In genomic region chr5:139331742-139332141, GRCm38 (mm10) we compare ENCODE assay signal across 9 mouse cellular contexts. TPM values are rescaled to one million over a fixed set of nuclear protein-coding genes. Genes with fewer than 3 reads are reported as not detected.
A peak's percentile ranks its signal among the peaks of the same experiment; 100 is the strongest.
DNase-seq lines count a peak whose midpoint lies in the region; ATAC-seq and TF ChIP-seq lines count a peak whose summit lies in the region.
"Had no signal": no experiment of that assay in that cellular context is flagged by ENCODE, and none has a peak within 500 bp of the region (broad histone marks: within the 10 kb centered on the region; RNA-seq: fewer than 3 reads in every experiment).

No protein-coding gene starts in this region.

- peak; percentile 73 for DNase-seq in MEL (ENCODE audit: low read depth, low spot score)
- DNase-seq in heart, postnatal 14 days: peak; percentile 81 to 90
- DNase-seq in layer of hippocampus, postnatal 14 days (ENCODE audit: low spot score in 2 of 2): peak; percentile 75 to 82
- DNase-seq in spleen, adult 18-20 months: peak; percentile 41 to 74

- peak; percentile 95 to 99 (median 96) for TF ChIP-seq CTCF in MEL (IDR thresholded peaks at IDR 0.05 in 2 of 3, conservative IDR thresholded peaks at IDR 0.05 in 1 of 3; ENCODE audit: control insufficient read depth in 1 of 3, insufficient read depth in 1 of 3, low read depth in 2 of 3, low read length in 3 of 3, poor library complexity in 1 of 3, severe bottlenecking in 1 of 3)
- peak; percentile 91 for TF ChIP-seq CTCF in bone marrow, adult 2 months (IDR thresholded peaks at IDR 0.05; ENCODE audit: control insufficient read depth, insufficient read depth, low read length)

- 0 out of 2 replicates have a peak, but pooled peaks have one; percentile 27 for ATAC-seq in embryonic facial prominence, embryonic 15.5 days (ENCODE audit: insufficient number of reproducible peaks, low FRiP score, low TSS enrichment, low read depth)
- ATAC-seq in inflammation-experienced regulatory T-cells, adult 6 months: no peak

- no peaks in the 10 kb centered on the region for H3K9me3 ChIP-seq in MEL (replicated peaks; ENCODE audit: insufficient read depth, low read length)
- no peaks in the 10 kb centered on the region for H3K9me3 ChIP-seq in embryonic facial prominence, embryonic 15.5 days (replicated peaks)
- no peaks in the 10 kb centered on the region for H3K9me3 ChIP-seq in megakaryocyte, embryonic 14.5 days
- H3K9me3 ChIP-seq: limb, embryonic 12.5 days had no signal

- H3K4me1 ChIP-seq in MEL (ENCODE audit: control insufficient read depth in 1 of 2, insufficient read depth in 2 of 2, low read length in 2 of 2): peaks cover 3 to 6% of the 10 kb centered on the region in 2 experiments; a peak in 2 of 4 replicates
- H3K4me1 ChIP-seq in bone marrow, adult 2 months (ENCODE audit: control insufficient read depth, insufficient read depth, low read length): peaks cover 5% of the 10 kb centered on the region
- peaks cover 6% of the 10 kb centered on the region; the same call in 1 of the 2 replicates for H3K4me1 ChIP-seq in embryonic facial prominence, embryonic 15.5 days
- peaks cover 41% of the 10 kb centered on the region for H3K4me1 ChIP-seq in megakaryocyte, embryonic 14.5 days

- no peak overlapping the region for H3K27ac ChIP-seq in MEL (ENCODE audit: control insufficient read depth, low read depth, low read length)
- no peak overlapping the region for H3K27ac ChIP-seq in bone marrow, adult 2 months (ENCODE audit: control insufficient read depth, insufficient read depth, low read depth, low read length, poor library complexity)
- H3K27ac ChIP-seq in embryonic facial prominence, embryonic 15.5 days (replicated peaks): no peak overlapping the region
- H3K27ac ChIP-seq: limb, embryonic 12.5 days had no signal

- TF ChIP-seq EP300 in MEL (IDR thresholded peaks at IDR 0.05; ENCODE audit: low read depth in 1 of 2, low read length in 2 of 2): no peak

- H3K9ac ChIP-seq in MEL (ENCODE audit: control insufficient read depth, low read depth, low read length, poor library complexity, severe bottlenecking): no peak overlapping the region
- no peak overlapping the region for H3K9ac ChIP-seq in embryonic facial prominence, embryonic 15.5 days
- H3K9ac ChIP-seq: limb, embryonic 12.5 days had no signal

- no peaks in the 10 kb centered on the region for H3K36me3 ChIP-seq in MEL (ENCODE audit: control insufficient read depth in 1 of 2, insufficient read depth in 2 of 2, low read length in 2 of 2)
- peaks cover 18% of the 10 kb centered on the region for H3K36me3 ChIP-seq in embryonic facial prominence, embryonic 15.5 days
- H3K36me3 ChIP-seq in megakaryocyte, embryonic 14.5 days (replicated peaks; ENCODE audit: low read length): peaks cover 24% of the 10 kb centered on the region

- no peak overlapping the region for H3K4me3 ChIP-seq in MEL (ENCODE audit: control insufficient read depth in 1 of 2, insufficient read depth in 1 of 2, low read depth in 2 of 2, low read length in 2 of 2)
- no peak overlapping the region for H3K4me3 ChIP-seq in bone marrow, adult 2 months (replicated peaks; ENCODE audit: control insufficient read depth, low read depth, low read length)
- no peak overlapping the region for H3K4me3 ChIP-seq in embryonic facial prominence, embryonic 15.5 days (replicated peaks)
- peak overlapping the region; percentile 24 for H3K4me3 ChIP-seq in megakaryocyte, embryonic 14.5 days (replicated peaks)
- H3K4me3 ChIP-seq: limb, embryonic 12.5 days had no signal

- peak; percentile 94 for TF ChIP-seq RAD21 in MEL (IDR thresholded peaks at IDR 0.05; ENCODE audit: low read depth, low read length)

- WGBS in bone marrow, adult 2 months: 21% methylated on average over 8 of the region's 8 CpGs
- 16% methylated on average over 8 of the region's 8 CpGs for WGBS in embryonic facial prominence, embryonic 15.5 days

- TF ChIP-seq POLR2A in MEL (IDR thresholded peaks at IDR 0.05; ENCODE audit: control insufficient read depth in 1 of 2, insufficient read depth in 1 of 2, low read depth in 1 of 2, low read length in 2 of 2, poor library complexity in 1 of 2): no peak
- TF ChIP-seq POLR2A in bone marrow, adult 2 months (IDR thresholded peaks at IDR 0.05; ENCODE audit: borderline replicate concordance, control insufficient read depth, low read depth, low read length): no peak

- no peaks in the 10 kb centered on the region for H3K79me2 ChIP-seq in MEL (ENCODE audit: control insufficient read depth, insufficient read depth, low read length, poor library complexity)

- H3K4me2 ChIP-seq in embryonic facial prominence, embryonic 15.5 days (replicated peaks): no peak overlapping the region
- H3K4me2 ChIP-seq: limb, embryonic 12.5 days had no signal

- H3K27me3 ChIP-seq in MEL (ENCODE audit: control insufficient read depth in 1 of 2, insufficient read depth in 2 of 2, low read length in 2 of 2): no peaks in the 10 kb centered on the region
- H3K27me3 ChIP-seq in embryonic facial prominence, embryonic 15.5 days: 0 out of 2 replicates have a peak, but pooled peaks cover 1% of the 10 kb centered on the region
- peaks cover 9% of the 10 kb centered on the region for H3K27me3 ChIP-seq in megakaryocyte, embryonic 14.5 days (replicated peaks)

- intact Hi-C loops in heart, postnatal 14 days (cut with DNase I): loop anchor here (1.0 kb wide), 1 partner anchor 24 kb away; no protein-coding TSS in a partner anchor

TF ChIP-seq in MEL, 35 proteins besides CTCF, POLR2A, EP300 and RAD21:
- TF ChIP-seq SIN3A (IDR thresholded peaks at IDR 0.05; ENCODE audit: low read length) (peak; percentile 42; the same call in 1 of the 2 replicates), MAX (IDR thresholded peaks at IDR 0.05; ENCODE audit: low read length) (no peak), ZKSCAN1 (IDR thresholded peaks at IDR 0.05; ENCODE audit: low read depth, low read length) (no peak), ETS1 (IDR thresholded peaks at IDR 0.05; ENCODE audit: low read depth, low read length) (no peak; the same call in 1 of the 2 replicates), KAT2A (conservative IDR thresholded peaks at IDR 0.05; ENCODE audit: low read depth, low read length) (no peak), BHLHE40 (IDR thresholded peaks at IDR 0.05; ENCODE audit: borderline replicate concordance, low read depth, low read length) (peak; percentile 34; the same call in 1 of the 2 replicates), TAL1 (IDR thresholded peaks at IDR 0.05; ENCODE audit: low read length) (no peak), ZC3H11A (IDR thresholded peaks at IDR 0.05; ENCODE audit: low read depth, low read length) (peak; percentile 78), SMC3 (IDR thresholded peaks at IDR 0.05; ENCODE audit: low read depth, low read length) (peak; percentile 82)
TF ChIP-seq in MEL: peak in this region for 4.

RNA-seq across cellular contexts. Expression of gene Adap1, which starts 6.3 kb away (rescaled TPM):
- 38.3 and 52.9 TPM in 2 replicates for total RNA-seq in MEL (2012; rRNA removed)
- polyA plus RNA-seq in MEL (2012; ENCODE audit: insufficient read depth in 1 of 2, insufficient read length in 2 of 2, low read depth in 1 of 2, low replicate concordance in 2 of 2, missing spikeins in 1 of 2): 10 to 100 TPM in 1 of 2 experiments, not detected in 1; 59.8 TPM
- 12.1 and 26.4 TPM in 2 replicates for polyA plus RNA-seq in bone marrow, adult 2 months (2011; ENCODE audit: insufficient read depth, insufficient read length, low replicate concordance, missing spikeins)
- 2.5 and 2.9 TPM in 2 replicates for polyA plus RNA-seq in embryonic facial prominence, embryonic 15.5 days (2015; fragmentation: Nextera tagmentation; extraction: Ambion mirVana)
- 1 to 10 TPM; 1.5 to 1.6 TPM for total RNA-seq in heart, postnatal 14 days (2021)
- 100 to 1,000 TPM; 263 to 264 TPM for total RNA-seq in layer of hippocampus, postnatal 14 days (2021)
- polyA plus RNA-seq in megakaryocyte, embryonic 14.5 days (2012; ENCODE audit: insufficient read depth, low replicate concordance): 25.6 and 59.2 TPM in 2 replicates
- polyA plus RNA-seq in inflammation-experienced regulatory T-cells, adult 6 months (2017; shearing (Covaris generic)): 10 to 100 TPM in 1 of 3 experiments, 1 to 10 TPM in 2; 3.0 to 13.5 (median 3.7) TPM

RNA-seq across cellular contexts. Expression of gene Cox19, which starts 19.5 kb away (rescaled TPM):
- 49.1 and 53.0 TPM in 2 replicates for total RNA-seq in MEL (2012; rRNA removed)
- polyA plus RNA-seq in MEL (2012; ENCODE audit: insufficient read depth in 1 of 2, insufficient read length in 2 of 2, low read depth in 1 of 2, low replicate concordance in 2 of 2, missing spikeins in 1 of 2): 10 to 100 TPM in 1 of 2 experiments, not detected in 1; 73.2 TPM
- polyA plus RNA-seq in bone marrow, adult 2 months (2011; ENCODE audit: insufficient read depth, insufficient read length, low replicate concordance, missing spikeins): 27.6 and 39.3 TPM in 2 replicates
- 97.5 and 100 TPM in 2 replicates for polyA plus RNA-seq in embryonic facial prominence, embryonic 15.5 days (2015; fragmentation: Nextera tagmentation; extraction: Ambion mirVana)
- total RNA-seq in heart, postnatal 14 days (2021): 10 to 100 TPM; 78.6 to 85.9 TPM
- 10 to 100 TPM; 73.6 to 79.4 TPM for total RNA-seq in layer of hippocampus, postnatal 14 days (2021)
- polyA plus RNA-seq in megakaryocyte, embryonic 14.5 days (2012; ENCODE audit: insufficient read depth, low replicate concordance): 51.4 and 67.9 TPM in 2 replicates
- 10 to 100 TPM; 52.5 to 66.7 (median 65.2) TPM for polyA plus RNA-seq in inflammation-experienced regulatory T-cells, adult 6 months (2017; shearing (Covaris generic))

RNA-seq across cellular contexts. Expression of gene Cyp2w1, which starts 20.7 kb away (rescaled TPM):
- not detected in 2 replicates for total RNA-seq in MEL (2012; rRNA removed)
- not detected for polyA plus RNA-seq in MEL (2012; ENCODE audit: insufficient read depth in 1 of 2, insufficient read length in 2 of 2, low read depth in 1 of 2, low replicate concordance in 2 of 2, missing spikeins in 1 of 2)
- not detected in 2 replicates for polyA plus RNA-seq in bone marrow, adult 2 months (2011; ENCODE audit: insufficient read depth, insufficient read length, low replicate concordance, missing spikeins)
- polyA plus RNA-seq in embryonic facial prominence, embryonic 15.5 days (2015; fragmentation: Nextera tagmentation; extraction: Ambion mirVana): 24.0 and 32.3 TPM in 2 replicates
- not detected for total RNA-seq in heart, postnatal 14 days (2021)
- total RNA-seq in layer of hippocampus, postnatal 14 days (2021): not detected
- not detected in 2 replicates for polyA plus RNA-seq in megakaryocyte, embryonic 14.5 days (2012; ENCODE audit: insufficient read depth, low replicate concordance)
- polyA plus RNA-seq in inflammation-experienced regulatory T-cells, adult 6 months (2017; shearing (Covaris generic)): not detected

RNA-seq across cellular contexts. Expression of gene Gpr146, which starts 45.8 kb away (rescaled TPM):
- total RNA-seq in MEL (2012; rRNA removed): 0.92 and 2.1 TPM in 2 replicates
- 1 to 10 TPM in 1 of 2 experiments, not detected in 1; 4.5 TPM for polyA plus RNA-seq in MEL (2012; ENCODE audit: insufficient read depth in 1 of 2, insufficient read length in 2 of 2, low read depth in 1 of 2, low replicate concordance in 2 of 2, missing spikeins in 1 of 2)
- polyA plus RNA-seq in bone marrow, adult 2 months (2011; ENCODE audit: insufficient read depth, insufficient read length, low replicate concordance, missing spikeins): 14.6 and 20.1 TPM in 2 replicates
- 2.9 and 3.4 TPM in 2 replicates for polyA plus RNA-seq in embryonic facial prominence, embryonic 15.5 days (2015; fragmentation: Nextera tagmentation; extraction: Ambion mirVana)
- 10 to 100 TPM; 41.8 to 46.5 TPM for total RNA-seq in heart, postnatal 14 days (2021)
- 10 to 100 TPM; 10.1 to 11.8 TPM for total RNA-seq in layer of hippocampus, postnatal 14 days (2021)
- 54.8 and 69.9 TPM in 2 replicates for polyA plus RNA-seq in megakaryocyte, embryonic 14.5 days (2012; ENCODE audit: insufficient read depth, low replicate concordance)
- polyA plus RNA-seq in inflammation-experienced regulatory T-cells, adult 6 months (2017; shearing (Covaris generic)): 1 to 10 TPM; 3.9 to 5.8 (median 5.2) TPM

Comparison
In these comparisons a context has a peak if more than half of its experiments do, and no peak if none do; other contexts are left out.
1. RNA of gene Cyp2w1, which starts 20.7 kb away (polyA plus RNA-seq): 24.0 to 32.3 TPM in embryonic facial prominence, embryonic 15.5 days; not detected in MEL, not detected in bone marrow, adult 2 months, not detected in megakaryocyte, embryonic 14.5 days and not detected in inflammation-experienced regulatory T-cells, adult 6 months; every median in the first group is over 10 times any median in the second.
2. Peak in every context shown above with its lines, with median percentiles within 50 percentile points of each other: DNase-seq.